Mouse (Mus musculus) bone marrow, adult 2 months (tissue): Measurements from ENCODE around the gene Hoxc9. TPM values are rescaled to one million over a fixed set of nuclear protein-coding genes. Genes with fewer than 3 reads are reported as not detected.

Experiments used
- H3K27ac ChIP-seq: fragments of 200-500 bp; 2 replicates; pipeline ENCODE4 v1.5.1; 2012; ENCODE audit warnings: low read depth, mild to moderate bottlenecking, control low read depth, inconsistent platforms, low read length; ENCODE audit not compliant: control insufficient read depth, poor library complexity, insufficient read depth
- H3K4me1 ChIP-seq: fragments of 200-500 bp; 2 replicates; pipeline ENCODE4 v1.6.1; 2011; ENCODE audit warnings: low read length; ENCODE audit not compliant: control insufficient read depth, insufficient read depth
- H3K4me3 ChIP-seq: fragments of 200-500 bp; replicated peaks from 2 replicates; pipeline ENCODE3; 2011; ENCODE audit warnings: mild to moderate bottlenecking, low read depth, low read length, control low read depth; ENCODE audit not compliant: control insufficient read depth
- CTCF ChIP-seq: fragments of 200-500 bp; IDR thresholded peaks from 2 replicates; pipeline ENCODE4 v1.5.1; 2011; ENCODE audit warnings: low read length, control low read depth; ENCODE audit not compliant: control insufficient read depth, insufficient read depth
- POLR2A ChIP-seq: fragments of 200-500 bp; IDR thresholded peaks from 2 replicates; pipeline ENCODE4 v1.6.1; 2011; ENCODE audit warnings: low read depth, mild to moderate bottlenecking, control low read depth, low read length, borderline replicate concordance; ENCODE audit not compliant: control insufficient read depth
- WGBS: fragments of 180-500 bp; shearing (Covaris S2); methylation state at CpG from one replicate; pipeline ENCODE4 v1.1.7; 2018; 5-methylcytosine and 5-hydroxymethylcytosine counted together
- polyA plus RNA-seq: library from polyadenylated mRNA; stranded (reverse); fragments of >200 nt; gene quantifications from 2 replicates; pipeline ENCODE4 v1.2.4, GENCODE M21; 2011; ENCODE audit warnings: low replicate concordance; ENCODE audit not compliant: missing spikeins, insufficient read depth, insufficient read length

Gene Hoxc9
- polyA plus RNA-seq, 1 experiment: not detected

DNA sequence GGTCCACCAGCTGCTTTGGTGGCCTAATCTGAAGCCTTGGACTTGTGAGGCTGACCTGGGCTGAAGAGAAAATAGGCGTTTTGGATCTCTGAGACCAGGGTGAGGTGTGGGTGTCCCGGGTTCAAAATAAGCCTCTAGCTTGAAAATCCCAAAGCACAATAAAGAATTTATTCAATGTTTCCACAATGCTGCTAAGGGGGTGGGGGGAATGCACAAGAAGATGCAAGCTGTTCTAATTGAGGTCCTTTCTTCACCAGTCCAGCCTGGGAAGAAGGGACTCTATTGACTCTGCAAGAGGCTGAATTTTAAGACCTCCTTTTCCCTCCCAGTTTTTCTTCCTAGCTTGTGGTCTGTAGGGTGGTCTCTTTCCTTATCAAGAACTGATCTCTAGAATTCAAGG is 25.4 kb upstream of the Hoxc9 start:
- no peak overlapping the region for H3K4me3 ChIP-seq
- no peak overlapping the region for H3K27ac ChIP-seq
- TF ChIP-seq CTCF (no peak), POLR2A (no peak)
- no peaks in the 10 kb centered on the region for H3K4me1 ChIP-seq
- WGBS: 10% methylated on average over 2 of the region's 2 CpGs

DNA sequence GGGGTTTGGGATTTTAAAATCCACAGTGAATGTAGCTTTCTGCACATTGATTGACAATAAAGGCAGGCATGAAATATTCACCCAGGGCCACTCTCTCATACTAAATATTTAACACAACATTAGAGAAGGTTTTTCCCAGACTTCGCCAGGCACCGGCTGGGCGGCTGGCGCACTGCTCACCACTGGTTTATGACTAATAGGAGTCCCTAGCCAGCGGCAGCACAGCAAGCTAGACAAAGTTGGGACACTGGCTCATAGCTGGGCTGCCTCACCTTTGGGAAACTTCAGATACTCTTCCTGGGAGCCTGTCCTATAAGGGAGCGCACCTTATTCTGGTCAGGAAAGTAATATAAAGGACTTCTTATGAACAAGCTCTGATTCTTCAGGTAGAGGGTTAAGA is 22.7 kb upstream of the Hoxc9 start:
- WGBS: 33% methylated on average over 6 of the region's 6 CpGs
- H3K4me1 ChIP-seq: no peaks in the 10 kb centered on the region
- H3K27ac ChIP-seq: no peak overlapping the region
- TF ChIP-seq CTCF (no peak), POLR2A (no peak)
- no peak overlapping the region for H3K4me3 ChIP-seq

DNA sequence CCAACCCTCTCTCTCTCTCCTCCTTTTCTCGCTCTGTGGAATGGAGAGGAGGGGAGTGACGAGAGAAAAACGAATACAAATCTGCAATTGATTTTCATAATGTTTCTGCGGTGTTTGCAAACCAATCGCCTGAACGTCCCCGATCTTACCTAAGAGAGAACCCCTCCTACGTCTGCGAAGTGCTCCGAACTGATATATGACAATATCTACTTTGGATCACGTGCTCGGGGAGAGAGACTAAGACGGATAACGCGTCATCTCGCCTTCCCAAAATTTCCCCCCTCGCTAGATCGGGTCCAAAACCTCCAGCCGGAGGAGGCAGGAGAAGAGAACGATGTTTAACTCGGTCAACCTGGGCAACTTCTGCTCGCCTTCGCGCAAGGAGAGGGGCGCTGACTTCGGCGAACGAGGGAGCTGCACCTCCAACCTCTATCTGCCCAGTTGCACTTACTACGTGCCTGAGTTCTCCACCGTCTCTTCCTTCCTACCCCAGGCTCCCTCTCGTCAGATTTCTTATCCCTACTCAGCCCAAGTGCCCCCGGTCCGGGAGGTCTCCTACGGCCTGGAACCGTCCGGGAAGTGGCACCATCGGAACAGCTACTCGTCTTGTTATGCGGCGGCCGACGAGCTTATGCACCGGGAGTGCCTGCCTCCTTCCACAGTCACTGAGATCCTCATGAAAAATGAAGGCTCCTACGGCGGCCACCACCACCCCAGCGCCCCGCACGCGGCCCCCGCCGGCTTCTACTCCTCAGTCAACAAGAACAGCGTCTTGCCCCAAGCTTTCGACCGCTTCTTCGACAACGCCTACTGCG is 21.8 kb upstream of the Hoxc9 start, which contains the start of gene Hoxc11:
Gene Hoxc11 (plus strand): TSS at position 236 of the 815 bp plus-strand sequence.
- no peak within 1 kb of the TSS; the same call in 1 of the 2 replicates for H3K27ac ChIP-seq
- H3K4me1 ChIP-seq: no peaks in the 10 kb centered on the region
- TF ChIP-seq CTCF: no peak
- no peak for TF ChIP-seq POLR2A
- WGBS: 4% methylated on average over 57 of the region's 57 CpGs
- no peak within 1 kb of the TSS for H3K4me3 ChIP-seq

DNA sequence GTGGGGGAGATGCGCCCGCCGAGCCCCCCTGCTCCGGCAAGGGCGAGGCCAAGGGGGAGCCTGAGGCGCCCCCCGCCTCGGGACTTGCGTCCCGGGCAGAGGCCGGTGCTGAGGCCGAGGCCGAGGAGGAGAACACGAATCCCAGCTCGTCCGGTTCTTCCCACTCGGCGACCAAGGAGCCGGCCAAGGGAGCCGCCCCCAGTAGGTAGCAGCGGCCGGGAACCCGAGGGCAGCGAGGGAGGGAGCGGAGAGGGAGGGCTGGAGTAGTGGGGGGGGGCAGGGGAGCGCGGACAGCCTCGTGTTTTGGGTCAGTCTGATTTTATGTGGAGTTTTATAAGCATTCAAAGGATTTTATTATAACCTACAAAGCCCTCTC is 21.2 kb upstream of the Hoxc9 start:
- TF ChIP-seq CTCF (no peak), POLR2A (no peak)
- WGBS: 4% methylated on average over 28 of the region's 28 CpGs
- H3K27ac ChIP-seq: no peak overlapping the region

DNA sequence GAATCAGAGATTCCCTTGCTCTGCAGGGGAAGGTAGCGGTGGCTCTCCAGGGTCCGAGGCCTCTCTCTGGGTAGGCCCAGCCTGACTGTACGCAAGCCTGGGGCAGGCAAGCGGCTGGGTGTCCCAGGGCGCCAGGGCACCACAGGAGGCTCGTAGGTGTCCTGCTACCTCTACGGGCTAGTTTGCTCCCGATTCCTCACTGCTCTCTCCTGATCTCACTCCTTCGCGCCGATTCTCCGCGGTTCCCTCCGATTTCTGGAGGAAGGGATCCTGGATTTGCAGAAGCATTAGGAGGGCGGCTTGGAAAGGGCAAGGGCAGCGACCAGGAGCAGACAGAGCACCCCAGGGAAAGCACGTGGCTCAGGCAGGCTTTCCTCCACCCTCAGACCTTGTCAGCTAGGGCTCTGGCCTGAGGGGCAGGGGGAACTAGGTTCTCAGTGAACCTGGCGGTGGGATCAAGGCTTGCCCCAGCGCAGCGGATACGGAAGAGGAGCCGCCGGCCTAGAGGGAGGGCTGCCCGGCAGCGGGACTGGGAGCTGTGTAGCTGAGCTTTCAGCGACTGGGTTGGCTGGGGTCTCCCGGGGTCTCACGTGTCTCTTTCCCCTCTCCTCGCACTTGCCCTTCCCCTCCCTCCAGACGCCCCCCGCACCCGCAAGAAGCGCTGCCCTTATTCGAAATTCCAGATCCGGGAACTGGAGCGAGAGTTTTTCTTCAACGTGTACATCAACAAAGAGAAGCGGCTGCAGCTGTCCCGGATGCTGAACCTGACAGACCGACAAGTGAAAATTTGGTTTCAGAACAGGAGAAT is 20.2 kb upstream of the Hoxc9 start:
- 3% methylated on average over 40 of the region's 40 CpGs for WGBS
- Histone ChIP-seq H3K4me3 (no peak overlapping the region), H3K4me1 (no peaks in the 10 kb centered on the region), H3K27ac (no peak overlapping the region)
- TF ChIP-seq POLR2A (no peak), CTCF (no peak)

More for the DNA sequence above, 21.2 kb upstream of the Hoxc9 start:
- no peaks in the 10 kb centered on the region for H3K4me1 ChIP-seq
- H3K4me3 ChIP-seq: no peak overlapping the region

DNA sequence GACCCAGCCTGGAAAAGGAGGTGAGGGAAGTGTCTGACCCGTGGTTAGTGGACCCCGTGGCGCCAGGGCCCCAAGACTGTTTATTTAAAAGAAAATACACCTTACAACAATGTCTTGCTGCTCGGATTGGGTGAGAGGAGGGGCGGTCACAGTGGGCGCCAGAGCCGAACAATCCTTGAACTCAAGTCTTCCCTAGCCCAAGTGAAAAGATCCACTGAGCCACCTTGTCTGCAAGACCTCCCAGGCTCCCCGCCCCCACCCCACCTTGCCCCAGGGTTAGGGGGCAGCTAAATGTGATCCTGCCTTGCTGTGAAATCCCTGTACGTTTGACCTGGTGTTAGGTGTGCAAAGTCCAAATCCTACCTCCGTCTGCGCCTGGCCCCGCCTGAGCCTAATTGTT is 19.3 kb upstream of the Hoxc9 start:
- TF ChIP-seq POLR2A (no peak), CTCF (no peak)
- Histone ChIP-seq H3K27ac (no peak overlapping the region), H3K4me3 (no peak overlapping the region), H3K4me1 (no peaks in the 10 kb centered on the region)
- WGBS: 10% methylated on average over 12 of the region's 12 CpGs

DNA sequence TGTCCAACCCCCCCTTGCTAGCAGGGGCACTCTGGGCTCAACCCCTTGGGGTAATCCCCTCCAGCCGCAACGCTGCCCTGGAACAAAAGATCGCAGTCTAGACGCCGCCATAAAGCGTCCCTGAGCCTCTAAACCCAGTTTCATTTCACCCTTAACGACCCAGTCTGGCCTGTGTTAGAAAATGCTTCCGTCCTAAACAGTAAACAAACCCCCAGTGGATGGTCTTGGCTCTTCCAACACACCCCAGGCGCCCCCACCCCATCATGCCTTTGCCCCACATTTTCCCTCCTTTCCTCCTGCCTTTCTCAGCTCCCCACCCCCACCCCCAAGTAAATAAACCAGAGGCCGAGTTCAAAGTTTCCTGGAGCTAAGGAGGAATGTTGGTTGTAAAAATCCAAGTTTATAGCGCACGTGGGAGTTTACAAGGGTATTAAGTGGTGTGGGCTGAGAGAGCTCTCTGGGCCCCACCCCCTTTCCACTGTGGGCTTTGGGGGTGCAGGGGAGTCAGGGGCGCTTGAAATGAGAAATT is 16.5 kb upstream of the Hoxc9 start:
- 6% methylated on average over 13 of the region's 13 CpGs for WGBS
- no peaks in the 10 kb centered on the region for H3K4me1 ChIP-seq
- no peak overlapping the region for H3K27ac ChIP-seq
- H3K4me3 ChIP-seq: no peak overlapping the region
- TF ChIP-seq CTCF (no peak), POLR2A (no peak)

DNA sequence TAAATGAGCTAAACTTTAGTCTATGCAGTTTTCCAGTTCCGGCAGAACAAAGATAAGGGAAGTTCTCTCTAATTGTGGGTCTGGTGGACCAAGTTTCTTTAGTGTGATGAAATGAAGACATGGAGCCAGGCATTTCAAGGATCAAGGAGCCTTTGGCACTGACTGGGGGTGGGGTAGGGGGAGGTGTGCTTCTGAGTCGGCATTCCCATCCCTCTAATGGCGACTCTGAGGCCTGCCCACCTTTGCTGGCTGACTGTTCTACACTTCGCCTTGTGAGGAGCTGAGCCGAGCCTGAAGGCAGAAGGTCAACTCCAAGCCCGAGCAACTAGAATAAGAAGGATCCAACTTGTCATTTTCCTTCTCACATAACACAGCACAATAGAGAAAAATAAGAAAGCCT is 14.5 kb upstream of the Hoxc9 start:
- no peak for TF ChIP-seq POLR2A
- TF ChIP-seq CTCF: no peak
- H3K27ac ChIP-seq: no peak overlapping the region
- H3K4me1 ChIP-seq: no peaks in the 10 kb centered on the region
- no peak overlapping the region for H3K4me3 ChIP-seq
- WGBS: 6% methylated on average over 6 of the region's 6 CpGs
